ENCODE assay signal across 8 mouse cellular contexts in the genomic region with DNA sequence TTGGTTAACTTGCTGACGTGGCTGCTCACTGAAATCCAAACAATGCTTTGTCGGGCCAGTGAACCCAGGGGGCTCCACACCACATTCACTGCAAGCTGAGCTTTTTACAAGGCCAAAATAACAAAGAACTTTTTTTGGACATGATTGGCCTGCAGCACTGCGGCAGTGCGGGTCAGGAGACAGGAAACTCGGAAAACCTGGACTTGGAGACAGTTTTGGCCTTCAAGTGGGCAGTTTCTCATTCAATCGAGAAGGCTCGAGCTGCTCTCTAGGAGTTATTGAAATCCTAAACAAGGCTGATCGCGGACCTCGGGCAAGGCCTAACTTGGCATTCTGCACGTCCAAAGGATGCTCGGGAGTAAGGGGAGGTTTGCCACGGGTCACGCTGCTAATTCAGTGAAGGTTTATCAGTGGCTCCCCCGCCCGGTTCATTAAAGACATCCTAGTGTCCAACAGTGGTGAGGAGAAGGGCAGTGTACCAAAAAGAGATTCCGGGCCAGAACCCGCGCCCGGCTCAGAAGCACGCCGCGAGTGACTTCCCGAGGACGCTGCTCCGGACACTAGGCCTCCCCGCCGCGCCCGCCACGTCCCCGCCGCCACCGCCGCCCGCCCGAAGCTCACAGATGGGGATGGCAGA. TPM values are rescaled to one million over a fixed set of nuclear protein-coding genes. Genes with fewer than 3 reads are reported as not detected.
DNase-seq lines count a peak whose midpoint lies in the region; ATAC-seq and TF ChIP-seq lines count a peak whose summit lies in the region.

No protein-coding gene starts in this region.

- H3K27ac ChIP-seq in kidney, embryonic 15.5 days: peak overlapping the region; percentile 94
- H3K27ac ChIP-seq in ES-E14 (ENCODE audit: insufficient read depth, low read depth, low read length, poor library complexity, severe bottlenecking): peak overlapping the region; percentile 66
- peak overlapping the region; percentile 88 for H3K27ac ChIP-seq in hindbrain, embryonic 12.5 days
- H3K27ac ChIP-seq in neural tube, embryonic 13.5 days (replicated peaks): peak overlapping the region; percentile 88

- under 1% methylated on average over 37 of the region's 37 CpGs for WGBS in kidney, embryonic 15.5 days
- WGBS in hindbrain, embryonic 12.5 days: under 1% methylated on average over 37 of the region's 37 CpGs
- WGBS in neural tube, embryonic 13.5 days: under 1% methylated on average over 37 of the region's 37 CpGs

- H3K9ac ChIP-seq in kidney, embryonic 15.5 days: peak overlapping the region; percentile 92
- H3K9ac ChIP-seq in ES-E14 (ENCODE audit: insufficient read depth, low read depth, low read length, poor library complexity, severe bottlenecking): peak overlapping the region; percentile 96
- H3K9ac ChIP-seq in hindbrain, embryonic 12.5 days: peak overlapping the region; percentile 74
- H3K9ac ChIP-seq in neural tube, embryonic 13.5 days: peak overlapping the region; percentile 92

- peak overlapping the region; percentile 92 for H3K4me3 ChIP-seq in kidney, embryonic 15.5 days (replicated peaks)
- H3K4me3 ChIP-seq in ES-E14 (ENCODE audit: insufficient read depth in 1 of 2, low read depth in 1 of 2, low read length in 2 of 2, poor library complexity in 1 of 2, severe bottlenecking in 1 of 2): peak overlapping the region; percentile 94 to 99
- H3K4me3 ChIP-seq in hindbrain, embryonic 12.5 days: peak overlapping the region; percentile 77
- peak overlapping the region; percentile 85 for H3K4me3 ChIP-seq in neural tube, embryonic 13.5 days

- ATAC-seq in kidney, embryonic 15.5 days (replicated peaks; ENCODE audit: low FRiP score): peak; percentile 54
- ATAC-seq in hindbrain, embryonic 12.5 days (ENCODE audit: low FRiP score): peak; percentile 64
- peak; percentile 62 for ATAC-seq in neural tube, embryonic 13.5 days (ENCODE audit: low read depth)

- H3K4me2 ChIP-seq in kidney, embryonic 15.5 days: peak overlapping the region; percentile 67
- H3K4me2 ChIP-seq in hindbrain, embryonic 12.5 days (replicated peaks): peak overlapping the region; percentile 66
- peak overlapping the region; percentile 84 for H3K4me2 ChIP-seq in neural tube, embryonic 13.5 days

- peaks cover 6% of the 10 kb centered on the region; the same call in 1 of the 2 replicates for H3K4me1 ChIP-seq in kidney, embryonic 15.5 days
- peaks cover 2 to 7% of the 10 kb centered on the region in 2 experiments; a peak in 1 of 4 replicates for H3K4me1 ChIP-seq in ES-E14 (ENCODE audit: control insufficient read depth in 2 of 2, insufficient read depth in 2 of 2, low read length in 2 of 2, poor library complexity in 1 of 2)
- H3K4me1 ChIP-seq in hindbrain, embryonic 12.5 days: peaks cover 5% of the 10 kb centered on the region; the same call in 1 of the 2 replicates
- peaks cover 19% of the 10 kb centered on the region for H3K4me1 ChIP-seq in neural tube, embryonic 13.5 days (replicated peaks)

- no peak for DNase-seq in kidney, adult 11 months
- DNase-seq in ES-E14 (ENCODE audit: low read depth, low spot score): no peak
- peak; percentile 54 for DNase-seq in embryo, embryonic 9.5 days (ENCODE audit: extremely low spot score)
- peak; percentile 22 for DNase-seq in liver
- DNase-seq in layer of hippocampus, adult 11-12 months (ENCODE audit: low spot score): no peak

- H3K27me3 ChIP-seq in kidney, embryonic 15.5 days: no peaks in the 10 kb centered on the region
- H3K27me3 ChIP-seq in hindbrain, embryonic 12.5 days: no peaks in the 10 kb centered on the region
- no peaks in the 10 kb centered on the region for H3K27me3 ChIP-seq in neural tube, embryonic 13.5 days

- peaks cover 33% of the 10 kb centered on the region for H3K36me3 ChIP-seq in kidney, embryonic 15.5 days
- H3K36me3 ChIP-seq in ES-E14 (ENCODE audit: control insufficient read depth, insufficient read depth, low read length, poor library complexity, severe bottlenecking): peaks cover 15% of the 10 kb centered on the region
- peaks cover 24% of the 10 kb centered on the region for H3K36me3 ChIP-seq in hindbrain, embryonic 12.5 days
- peaks cover 29% of the 10 kb centered on the region for H3K36me3 ChIP-seq in neural tube, embryonic 13.5 days

- H3K9me3 ChIP-seq in kidney, embryonic 15.5 days (replicated peaks): no peaks in the 10 kb centered on the region
- H3K9me3 ChIP-seq in ES-E14 (ENCODE audit: control insufficient read depth, insufficient read depth, low read depth, low read length): no peaks in the 10 kb centered on the region
- H3K9me3 ChIP-seq in hindbrain, embryonic 12.5 days (replicated peaks): no peaks in the 10 kb centered on the region
- no peaks in the 10 kb centered on the region for H3K9me3 ChIP-seq in neural tube, embryonic 13.5 days

- in situ Hi-C loops in ES-E14 (cut with MboI; ENCODE audit: low sequenced_read_pairs in 2 of 2, unreplicated experiment in 2 of 2): no loop called here

TF ChIP-seq in ES-E14, 5 proteins besides CTCF, POLR2A, EP300 and RAD21:
- TF ChIP-seq CHD2 (IDR thresholded peaks at IDR 0.05; ENCODE audit: low read depth, low read length): no peak
- TF ChIP-seq MAFK (IDR thresholded peaks at IDR 0.05; ENCODE audit: insufficient read depth, low read depth, low read length): 0 out of 2 replicates have a peak, but pooled peaks have one; percentile 25
- TF ChIP-seq ZNF384 (IDR thresholded peaks at IDR 0.05; ENCODE audit: low read depth, low read length): no peak
- TF ChIP-seq ZC3H11A (IDR thresholded peaks at IDR 0.05; ENCODE audit: borderline replicate concordance, low read depth, low read length): no peak
- no peak for TF ChIP-seq HCFC1 (IDR thresholded peaks at IDR 0.05; ENCODE audit: borderline replicate concordance, insufficient read depth, low read length)

RNA-seq across cellular contexts. Expression of a gene that starts 0.5 kb away (rescaled TPM):
- polyA plus RNA-seq in kidney, embryonic 15.5 days (2015; fragmentation: Nextera tagmentation; extraction: Ambion mirVana): 283 and 305 TPM in 2 replicates
- total RNA-seq in ES-E14 (2012; rRNA removed): 224 and 251 TPM in 2 replicates
- polyA plus RNA-seq in hindbrain, embryonic 12.5 days (2016; fragmentation: Nextera tagmentation; extraction: Ambion mirVana): 211 and 222 TPM in 2 replicates
- polyA plus RNA-seq in neural tube, embryonic 13.5 days (2015; fragmentation: Nextera tagmentation; extraction: Ambion mirVana): 163 and 188 TPM in 2 replicates

Comparison
In these comparisons a context has a peak if more than half of its experiments do, and no peak if none do; other contexts are left out.
1. DNase-seq: peak in embryo, embryonic 9.5 days (single experiment) and liver (single experiment); none in kidney, adult 11 months (single experiment), ES-E14 (single experiment) and layer of hippocampus, adult 11-12 months (single experiment).
2. Peak in every context shown above with its lines, with median percentiles within 50 percentile points of each other: ATAC-seq, H3K27ac ChIP-seq, H3K4me2 ChIP-seq, H3K4me3 ChIP-seq and H3K9ac ChIP-seq.